Mouse (Mus musculus) mesoderm, embryonic 11.5 days (tissue): ENCODE results near the gene Ckmt2.

Experiments
- DNase-seq: peaks from one replicate; pipeline ENCODE4 v3.0.0-alpha.2; 2012; ENCODE audit warnings: low read depth, low spot score

Ckmt2 gene

DNA sequence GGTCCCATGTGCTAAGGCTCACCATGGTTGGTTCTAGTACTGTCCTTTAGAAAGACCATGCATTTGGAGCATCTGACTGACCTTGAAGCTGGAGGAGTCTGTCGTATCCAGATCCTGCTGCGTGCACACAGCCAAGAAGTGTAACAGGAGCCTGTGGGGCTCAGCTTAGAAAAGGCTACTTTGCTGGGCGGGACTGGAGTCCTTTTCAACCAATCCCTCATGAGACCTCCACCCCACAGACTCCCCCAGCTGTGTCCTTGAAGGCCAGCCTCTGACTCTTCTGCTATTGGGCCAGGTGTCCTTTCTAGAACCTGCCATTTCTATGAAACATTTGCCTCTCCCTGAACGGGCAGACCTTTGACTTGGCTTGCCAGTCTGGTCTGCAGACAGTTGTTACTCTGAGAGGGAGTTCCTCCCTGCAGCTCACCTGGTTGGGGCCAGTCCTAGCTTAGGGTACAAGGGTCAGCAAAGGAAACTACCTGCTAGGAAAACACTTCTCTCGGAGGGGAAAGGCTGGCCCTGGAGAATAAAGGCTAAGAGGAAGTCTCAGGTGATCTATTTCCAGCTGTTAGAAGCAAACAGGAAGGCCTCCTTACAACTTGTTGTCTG is at the start of gene Ckmt2:
TSS of gene Ckmt2 (minus strand) at position 145 of the 609 bp plus-strand sequence.
- DNase-seq, result no peak

GRCm38 (mm10) chr13:91921010-91921409 is 44.3 kb upstream of the Ckmt2 start:
- DNase-seq, result no peak

DNA sequence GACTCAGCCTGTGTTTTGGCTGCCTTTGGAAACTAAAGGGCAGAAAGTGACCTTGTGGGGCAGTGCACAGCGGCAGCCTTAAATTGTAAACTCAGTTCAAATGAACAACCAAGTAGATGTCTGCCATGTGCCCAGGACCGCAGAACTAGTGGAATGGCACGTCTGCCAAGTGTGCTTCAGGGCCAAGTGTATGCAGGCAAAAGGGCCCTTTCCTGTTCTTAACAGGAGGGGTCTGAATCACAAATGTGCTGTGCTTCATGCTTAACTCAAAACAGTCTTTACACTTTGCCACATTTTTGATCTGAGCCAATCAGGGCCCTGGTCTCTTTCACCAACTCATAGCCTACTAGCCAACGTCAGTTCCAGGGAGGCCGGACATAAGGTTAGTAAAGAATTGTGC is 42.1 kb upstream of the Ckmt2 start:
- DNase-seq, result no peak

DNA sequence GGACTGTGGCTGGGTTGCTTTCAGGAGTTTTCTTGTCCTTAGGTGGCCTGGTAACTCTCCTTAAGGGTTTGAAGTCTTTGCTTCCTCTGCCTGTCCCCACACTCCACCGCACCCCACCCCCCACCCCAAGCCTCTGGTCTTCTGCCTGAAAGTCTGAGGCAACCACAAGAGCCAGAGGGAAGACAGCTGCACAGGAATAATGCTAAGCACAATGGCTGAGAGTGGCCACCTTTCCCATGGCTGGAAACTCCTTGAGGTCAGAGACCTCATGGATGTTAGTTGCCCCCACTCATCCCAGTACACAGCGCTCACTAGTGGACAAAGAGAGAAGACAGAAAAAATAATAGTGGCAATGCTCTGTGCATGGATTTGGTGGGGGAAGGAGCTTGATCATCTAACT is 41.1 kb upstream of the Ckmt2 start:
- DNase-seq, result no peak

DNA sequence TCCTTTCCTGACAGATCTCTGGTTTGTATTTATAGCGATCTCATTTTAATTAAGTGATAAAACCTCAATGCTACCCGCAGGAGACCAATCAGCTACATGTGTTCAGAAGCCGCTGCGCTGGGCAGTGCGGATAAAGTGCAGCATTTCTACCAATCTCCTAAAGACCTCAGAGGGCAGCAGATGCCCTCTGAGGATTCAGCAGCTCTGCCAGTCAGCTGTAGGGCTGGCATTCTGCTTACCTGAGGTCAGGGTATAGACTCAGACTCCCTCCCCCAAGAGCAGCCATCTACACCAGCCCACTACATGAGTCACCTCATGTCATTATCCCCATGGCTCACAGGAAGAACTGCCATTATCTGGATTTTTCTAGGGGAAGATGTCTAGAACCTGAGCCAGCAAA is 39.6 kb upstream of the Ckmt2 start:
- DNase-seq, result no peak

GRCm38 (mm10) chr13:91915582-91916239 is 39.0 kb upstream of the Ckmt2 start:
- peak; percentile 12 for DNase-seq

GRCm38 (mm10) chr13:91915192-91915581 is 38.5 kb upstream of the Ckmt2 start:
- no peak for DNase-seq

- no peak for DNase-seq
Observed at GRCm38 (mm10) chr13:91911652-91912051, 35.0 kb upstream of the Ckmt2 start.

DNA sequence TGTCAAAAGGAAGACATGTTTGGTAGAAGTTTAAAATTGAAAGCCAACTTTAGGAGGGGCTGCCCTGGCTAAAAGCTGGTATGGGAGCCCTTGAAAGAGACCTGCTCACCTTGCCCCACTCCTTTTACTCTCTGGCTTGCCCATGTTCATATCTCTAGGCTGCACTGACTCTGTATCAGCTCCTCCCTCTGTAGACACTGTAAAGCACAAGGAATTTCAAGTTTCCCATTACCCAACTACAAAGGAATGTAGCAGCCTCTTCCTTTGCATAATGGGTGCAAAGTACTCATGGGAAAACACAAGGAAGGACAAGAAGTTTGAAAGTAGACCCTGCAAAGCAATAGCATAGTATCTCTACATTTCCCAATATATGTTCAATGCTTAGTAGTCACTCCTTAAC is 34.5 kb upstream of the Ckmt2 start:
- no peak for DNase-seq

DNA sequence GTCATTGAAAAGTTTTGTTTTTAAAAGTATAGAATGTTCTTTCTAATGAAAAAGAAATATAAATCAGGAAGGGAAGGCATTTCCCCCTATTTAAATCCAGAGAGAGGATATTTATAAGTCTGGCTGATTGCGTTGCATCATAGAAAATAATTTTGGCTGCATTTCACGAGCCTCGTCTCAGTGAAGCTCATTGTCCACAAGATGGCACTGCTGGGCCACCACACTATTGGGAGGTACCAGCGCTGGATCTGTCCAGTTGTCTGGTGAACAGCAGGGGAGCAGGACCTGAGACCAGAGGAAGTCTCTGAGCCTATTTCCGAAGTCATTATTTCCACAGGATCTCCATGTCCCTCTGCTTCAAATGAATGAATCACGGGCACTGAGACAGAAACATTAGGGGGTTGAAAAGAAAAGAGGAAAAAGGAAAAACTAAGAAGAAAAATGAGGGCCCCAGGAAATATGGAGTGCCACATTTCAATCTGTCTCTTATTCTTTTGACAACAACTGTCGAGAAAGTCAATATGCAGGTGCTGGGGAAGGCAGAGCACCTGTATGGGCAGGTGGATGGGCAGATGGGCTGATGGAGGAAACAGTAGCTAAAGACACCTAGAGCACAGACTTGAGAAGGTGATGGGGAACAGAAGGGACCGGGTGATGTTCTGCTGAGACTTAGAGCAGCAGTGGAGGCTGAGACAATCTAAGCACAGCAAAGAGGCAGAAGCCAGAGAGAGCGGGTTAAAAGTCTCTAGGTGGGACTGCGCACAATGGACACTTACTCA is 31.7 kb upstream of the Ckmt2 start:
- DNase-seq, result peak; percentile 82

GRCm38 (mm10) chr13:91906338-91906737 is 29.7 kb upstream of the Ckmt2 start:
- DNase-seq, result no peak

- no peak for DNase-seq
Observed at GRCm38 (mm10) chr13:91896476-91896875, 19.8 kb upstream of the Ckmt2 start.

DNA sequence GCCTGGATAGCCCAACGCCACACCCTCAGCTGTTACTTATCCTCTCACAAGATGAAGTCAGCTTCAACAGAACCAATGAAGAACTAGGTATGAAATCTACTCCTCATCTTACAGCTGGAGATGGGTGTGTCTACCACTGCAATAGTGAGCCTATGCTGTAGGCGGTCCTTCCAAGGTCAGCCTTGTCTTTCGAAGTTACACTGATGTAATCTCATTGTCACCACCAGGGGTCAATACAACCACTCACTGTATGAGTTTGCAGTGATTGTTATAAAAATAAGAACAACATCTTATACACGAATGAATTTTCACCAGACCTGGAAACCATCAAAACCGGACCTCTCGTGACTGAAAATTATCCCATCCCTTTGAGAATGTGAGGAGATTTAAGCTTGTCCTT is 16.4 kb upstream of the Ckmt2 start:
- DNase-seq, result peak; percentile 19

- DNase-seq, result no peak
Observed at GRCm38 (mm10) chr13:91890031-91890619, 13.4 kb upstream of the Ckmt2 start.

- DNase-seq, result no peak
Observed at GRCm38 (mm10) chr13:91884714-91885386, 8.2 kb upstream of the Ckmt2 start.

DNA sequence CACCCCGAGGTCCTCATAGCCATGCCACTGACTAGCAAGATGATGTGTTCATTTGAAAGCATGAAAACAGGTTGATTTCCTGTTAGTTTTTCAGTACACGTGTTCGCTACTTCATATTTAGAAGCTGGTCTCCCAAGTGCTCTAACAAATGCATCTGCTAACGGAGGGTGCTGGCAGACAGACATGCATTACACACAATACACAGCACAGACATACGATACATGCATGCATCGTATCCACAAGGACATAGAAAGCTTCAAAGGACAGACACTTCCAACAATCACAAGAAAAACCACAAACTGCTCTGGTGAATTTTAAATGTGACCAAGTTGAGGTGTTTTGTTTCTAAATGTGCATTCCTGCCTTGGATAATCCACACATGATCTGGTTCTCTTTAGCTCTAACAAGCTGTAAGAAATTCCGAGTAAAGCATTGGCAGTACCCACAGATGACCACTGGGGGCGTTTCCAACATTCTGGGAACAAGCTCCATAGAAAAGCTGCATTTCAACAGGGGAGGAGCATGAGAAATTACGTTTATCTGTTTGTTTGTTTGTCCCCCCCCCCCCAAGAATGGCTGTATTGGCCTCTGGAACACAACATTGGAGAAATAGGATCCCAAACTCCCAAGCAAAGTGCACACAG is 5.3 kb upstream of the Ckmt2 start:
- DNase-seq, result peak; percentile 56

- no peak for DNase-seq
Observed at GRCm38 (mm10) chr13:91880256-91880655, 3.6 kb upstream of the Ckmt2 start.

GRCm38 (mm10) chr13:91877996-91878395 is 1.3 kb upstream of the Ckmt2 start:
- DNase-seq, result no peak

- DNase-seq, result no peak
Observed at GRCm38 (mm10) chr13:91877350-91877749, 665 bp upstream of the Ckmt2 start.

- DNase-seq, result no peak
Observed at GRCm38 (mm10) chr13:91875581-91875980, 1.1 kb downstream of the Ckmt2 start.

GRCm38 (mm10) chr13:91874565-91874964 is 2.1 kb downstream of the Ckmt2 start:
- no peak for DNase-seq
